Comparison of ENCODE assay signal across 10 mouse cellular contexts in genomic region chr12:104057050-104057449, GRCm38 (mm10). TPM values are rescaled to one million over a fixed set of nuclear protein-coding genes. Genes with fewer than 3 reads are reported as not detected.
DNase-seq lines count a peak whose midpoint lies in the region; ATAC-seq and TF ChIP-seq lines count a peak whose summit lies in the region.
"Had no signal": no experiment of that assay in that cellular context is flagged by ENCODE, and none has a peak within 500 bp of the region (broad histone marks: within the 10 kb centered on the region; RNA-seq: fewer than 3 reads in every experiment).

No protein-coding gene starts in this region.

- no peak; the same call in 1 of the 2 replicates for ATAC-seq in limb, embryonic 14.5 days (ENCODE audit: low FRiP score, low read depth)
- peak; percentile 58 for ATAC-seq in monocyte, adult 5-6 weeks (replicated peaks; ENCODE audit: insufficient number of reproducible peaks, low FRiP score, low TSS enrichment, poor library complexity, severe bottlenecking)

- H3K27ac ChIP-seq in limb, embryonic 14.5 days (replicated peaks; ENCODE audit: low read depth, low read length): no peak overlapping the region
- no peak overlapping the region for H3K27ac ChIP-seq in limb, embryonic 10.5 days

- no peak overlapping the region for H3K4me2 ChIP-seq in limb, embryonic 14.5 days (replicated peaks; ENCODE audit: low read depth, low read length, severe bottlenecking)

- TF ChIP-seq POLR2A in limb, embryonic 14.5 days (IDR thresholded peaks at IDR 0.05; ENCODE audit: borderline replicate concordance, extremely low read depth, insufficient read depth, insufficient read length): no peak

- H3K9ac ChIP-seq in limb, embryonic 14.5 days (ENCODE audit: low read depth, low read length, severe bottlenecking): 0 out of 2 replicates have a peak overlapping the region, but pooled peaks have one; percentile 1

- no peak for DNase-seq in limb, embryonic 14.5 days (ENCODE audit: low spot score)
- no peak for DNase-seq in limb, embryonic 10.5 days (ENCODE audit: low spot score)
- peak; percentile 46 for DNase-seq in NIH3T3 (ENCODE audit: low read depth)
- peak; percentile 43 to 46 for DNase-seq in frontal cortex, postnatal 10 days (ENCODE audit: low spot score in 2 of 2)
- DNase-seq in thymus, postnatal 10 days (ENCODE audit: low spot score in 2 of 2): no peak
- DNase-seq in kidney, adult 11 months: no peak

- no peaks in the 10 kb centered on the region for H3K36me3 ChIP-seq in limb, embryonic 14.5 days (ENCODE audit: control insufficient read depth, insufficient read depth, low read length)
- no peaks in the 10 kb centered on the region for H3K36me3 ChIP-seq in limb, embryonic 10.5 days

- no peaks in the 10 kb centered on the region for H3K27me3 ChIP-seq in limb, embryonic 14.5 days (ENCODE audit: control insufficient read depth, insufficient read depth, low read length)
- no peaks in the 10 kb centered on the region for H3K27me3 ChIP-seq in limb, embryonic 10.5 days (ENCODE audit: low read depth, poor library complexity, severe bottlenecking)

- no peak overlapping the region for H3K4me3 ChIP-seq in limb, embryonic 14.5 days (replicated peaks; ENCODE audit: low read length)
- H3K4me3 ChIP-seq in limb, embryonic 10.5 days: no peak overlapping the region

- H3K9me3 ChIP-seq in limb, embryonic 14.5 days (ENCODE audit: control insufficient read depth, low read length): no peaks in the 10 kb centered on the region
- no peaks in the 10 kb centered on the region for H3K9me3 ChIP-seq in limb, embryonic 10.5 days (replicated peaks)

- WGBS in limb, embryonic 14.5 days: 22% methylated on average over 4 of the region's 4 CpGs
- 35% methylated on average over 4 of the region's 4 CpGs for WGBS in limb, embryonic 10.5 days

- no peaks in the 10 kb centered on the region for H3K4me1 ChIP-seq in limb, embryonic 14.5 days (ENCODE audit: control insufficient read depth, insufficient read depth, low read length)
- no peaks in the 10 kb centered on the region for H3K4me1 ChIP-seq in limb, embryonic 10.5 days

RNA-seq across cellular contexts. Expression of gene Serpina12, which starts 12.8 kb away (rescaled TPM):
- 0.03 TPM in 1 of 2 replicates, not detected in the other for polyA plus RNA-seq in limb, embryonic 14.5 days (2012; rRNA removed)
- polyA plus RNA-seq in limb, embryonic 14.5 days (2014; fragmentation: Nextera tagmentation; extraction: Ambion mirVana): 0.06 TPM in 1 of 2 replicates, not detected in the other
- not detected in 2 replicates for polyA plus RNA-seq in limb, embryonic 10.5 days (2016; fragmentation: Nextera tagmentation; extraction: Ambion mirVana)
- total RNA-seq in monocyte, adult 5-6 weeks (2017): not detected in 3 replicates
- total RNA-seq: gastrocnemius, postnatal 4 days had no signal
- polyA plus RNA-seq: neural tube, embryonic 14.5 days had no signal

RNA-seq across cellular contexts. Expression of gene Serpina9, which starts 43.5 kb away (rescaled TPM):
- 0.16 and 0.22 TPM in 2 replicates for polyA plus RNA-seq in limb, embryonic 14.5 days (2012; rRNA removed)
- 0.10 TPM in 1 of 2 replicates, not detected in the other for polyA plus RNA-seq in limb, embryonic 14.5 days (2014; fragmentation: Nextera tagmentation; extraction: Ambion mirVana)
- not detected in 2 replicates for polyA plus RNA-seq in limb, embryonic 10.5 days (2016; fragmentation: Nextera tagmentation; extraction: Ambion mirVana)
- total RNA-seq in monocyte, adult 5-6 weeks (2017): not detected in 3 replicates
- total RNA-seq: gastrocnemius, postnatal 4 days had no signal
- polyA plus RNA-seq: neural tube, embryonic 14.5 days had no signal

RNA-seq across cellular contexts. Expression of gene Serpina5, which starts 43.9 kb away (rescaled TPM):
- polyA plus RNA-seq in limb, embryonic 14.5 days (2012; rRNA removed): 0.05 TPM in 1 of 2 replicates, not detected in the other
- not detected in 2 replicates for polyA plus RNA-seq in limb, embryonic 14.5 days (2014; fragmentation: Nextera tagmentation; extraction: Ambion mirVana)
- polyA plus RNA-seq in limb, embryonic 10.5 days (2016; fragmentation: Nextera tagmentation; extraction: Ambion mirVana): not detected in 2 replicates
- total RNA-seq in monocyte, adult 5-6 weeks (2017): not detected in 3 replicates
- total RNA-seq: gastrocnemius, postnatal 4 days; liver, adult 2 months had no signal
- polyA plus RNA-seq: neural tube, embryonic 14.5 days had no signal

RNA-seq across cellular contexts. Expression of gene Serpina3a, which starts 55.5 kb away (rescaled TPM):
- polyA plus RNA-seq in limb, embryonic 14.5 days (2012; rRNA removed): not detected in 2 replicates
- not detected in 2 replicates for polyA plus RNA-seq in limb, embryonic 14.5 days (2014; fragmentation: Nextera tagmentation; extraction: Ambion mirVana)
- polyA plus RNA-seq in limb, embryonic 10.5 days (2016; fragmentation: Nextera tagmentation; extraction: Ambion mirVana): not detected in 2 replicates
- total RNA-seq in monocyte, adult 5-6 weeks (2017): not detected in 3 replicates
- total RNA-seq: gastrocnemius, postnatal 4 days; liver, adult 2 months had no signal
- polyA plus RNA-seq: liver, adult 2 months; neural tube, embryonic 14.5 days had no signal

Comparison
In these comparisons a context has a peak if more than half of its experiments do, and no peak if none do; other contexts are left out.
1. DNase-seq: peak in NIH3T3 (single experiment) and frontal cortex, postnatal 10 days (2 of 2); none in limb, embryonic 14.5 days (single experiment), limb, embryonic 10.5 days (single experiment), thymus, postnatal 10 days (0 of 2) and kidney, adult 11 months (single experiment).